Mouse (Mus musculus): ENCODE measurements around the gene Cactin.

Gene Cactin

GRCm38 (mm10) chr10:81297845-81298244 lies 23.1 kb upstream of the Cactin start:
- DNase-seq, result no peak

DNA sequence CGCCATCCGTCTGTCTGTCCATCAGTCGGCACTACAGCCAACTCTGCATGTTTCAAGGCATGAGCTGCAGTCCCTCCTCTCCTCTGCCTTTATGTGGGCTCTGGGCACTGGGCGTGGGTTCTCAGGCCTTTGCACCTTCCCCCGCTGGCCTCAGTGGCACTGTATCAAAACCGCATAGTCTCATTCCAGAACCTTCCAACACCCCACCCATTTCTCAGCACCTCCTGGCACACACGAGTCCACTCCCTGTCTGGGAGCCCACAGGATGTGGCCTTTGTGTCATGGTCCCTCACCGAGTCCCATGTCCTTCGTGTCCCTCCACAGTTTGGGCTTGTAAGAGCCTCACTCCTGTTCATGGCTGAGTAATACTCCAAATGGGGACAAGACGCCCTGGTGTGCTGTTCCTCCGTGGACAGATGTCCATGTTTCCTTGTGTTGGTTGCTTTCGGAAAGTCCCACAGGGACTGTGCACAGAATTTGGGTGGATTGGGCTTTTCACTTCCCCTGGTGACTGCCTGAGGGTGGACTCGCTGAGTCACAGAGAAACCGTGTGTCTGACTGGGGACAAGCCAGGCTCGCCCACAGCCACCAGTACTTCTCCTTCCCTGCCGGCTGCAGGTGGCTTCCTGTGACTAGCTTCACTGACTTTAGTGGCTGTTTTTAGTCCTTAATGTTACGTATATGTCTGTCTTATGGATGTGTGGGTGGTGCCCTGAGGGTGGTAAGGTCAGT lies 22.4 kb upstream of the Cactin start:
- DNase-seq, result peak in 1 of 2 experiments; percentile 32

GRCm38 (mm10) chr10:81299585-81300351 lies 21.1 kb upstream of the Cactin start:
- peak; percentile 39 to 48 for DNase-seq

- peak in 1 of 2 experiments; percentile 42 for DNase-seq
These were observed 20.5 kb upstream of the Cactin start for GRCm38 (mm10) chr10:81300352-81300907.

GRCm38 (mm10) chr10:81301321-81301720 lies 19.6 kb upstream of the Cactin start:
- peak; percentile 85 to 87 for DNase-seq

- peak; percentile 61 to 63 for DNase-seq
These were observed 18.6 kb upstream of the Cactin start for GRCm38 (mm10) chr10:81302288-81302687.

DNA sequence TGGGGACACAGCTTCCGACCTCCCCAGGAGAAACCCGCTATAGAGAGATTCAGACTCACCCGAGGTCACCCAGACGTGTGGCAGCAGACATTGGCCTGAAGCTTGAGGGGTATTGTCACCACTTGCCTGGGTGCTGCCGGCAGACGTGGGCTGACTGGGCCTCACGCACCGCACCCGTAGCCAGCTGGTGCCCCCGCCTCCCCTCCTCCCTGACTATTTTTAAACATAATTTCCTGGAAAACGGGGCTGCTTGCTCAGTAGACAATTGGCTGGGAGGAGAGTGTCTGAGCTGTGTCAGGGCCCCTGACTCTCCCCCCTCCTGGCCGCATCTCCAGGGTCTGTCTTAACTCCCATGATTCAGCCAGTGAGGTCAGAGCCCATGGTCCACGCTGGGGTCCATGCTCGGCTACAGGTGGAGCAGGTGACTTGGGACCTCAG lies 18.1 kb upstream of the Cactin start:
- DNase-seq, result peak in 1 of 2 experiments; percentile 68

GRCm38 (mm10) chr10:81303258-81303657 lies 17.6 kb upstream of the Cactin start:
- no peak for DNase-seq

DNA sequence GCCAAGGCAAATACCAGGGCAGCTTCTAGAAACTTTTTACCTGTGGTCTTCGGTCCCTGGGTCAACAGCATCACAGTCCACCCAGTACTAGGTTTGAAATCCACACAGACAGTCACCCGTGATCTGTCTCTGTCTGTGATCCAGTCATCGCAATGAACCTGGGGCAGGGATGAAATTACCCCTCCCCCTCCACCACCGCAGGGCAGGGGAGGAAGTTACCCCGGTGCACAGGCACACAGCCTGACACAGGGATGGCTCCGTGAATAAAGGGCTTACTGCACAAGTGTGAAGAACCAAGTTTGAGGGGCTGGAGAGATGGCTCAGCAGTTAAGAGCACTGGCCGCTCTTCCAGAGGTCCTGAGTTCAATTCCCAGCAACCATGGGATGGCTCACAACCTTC lies 17.1 kb upstream of the Cactin start:
- DNase-seq, result no peak

- peak; percentile 78 to 83 for DNase-seq
These were observed 16.2 kb upstream of the Cactin start for GRCm38 (mm10) chr10:81304597-81305238.

DNA sequence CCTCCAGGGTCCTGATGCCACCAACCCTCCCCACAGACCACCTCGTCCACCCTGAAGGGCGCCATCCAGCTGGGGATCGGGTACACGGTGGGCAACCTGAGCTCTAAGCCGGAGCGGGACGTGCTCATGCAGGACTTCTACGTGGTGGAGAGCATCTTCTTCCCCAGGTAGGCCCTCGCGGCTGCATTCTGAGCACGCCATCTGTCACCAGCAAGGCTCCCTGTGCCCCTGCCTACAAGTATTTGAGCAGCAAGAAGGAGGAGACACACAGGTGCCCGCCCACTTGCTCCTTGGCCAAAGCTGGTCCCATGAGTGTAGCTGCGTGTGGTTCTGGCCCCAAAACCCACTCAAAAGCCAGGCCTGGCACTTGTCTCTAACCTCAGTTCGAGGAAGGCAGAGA lies 15.2 kb upstream of the Cactin start:
- DNase-seq, result peak; percentile 74 to 78

DNA sequence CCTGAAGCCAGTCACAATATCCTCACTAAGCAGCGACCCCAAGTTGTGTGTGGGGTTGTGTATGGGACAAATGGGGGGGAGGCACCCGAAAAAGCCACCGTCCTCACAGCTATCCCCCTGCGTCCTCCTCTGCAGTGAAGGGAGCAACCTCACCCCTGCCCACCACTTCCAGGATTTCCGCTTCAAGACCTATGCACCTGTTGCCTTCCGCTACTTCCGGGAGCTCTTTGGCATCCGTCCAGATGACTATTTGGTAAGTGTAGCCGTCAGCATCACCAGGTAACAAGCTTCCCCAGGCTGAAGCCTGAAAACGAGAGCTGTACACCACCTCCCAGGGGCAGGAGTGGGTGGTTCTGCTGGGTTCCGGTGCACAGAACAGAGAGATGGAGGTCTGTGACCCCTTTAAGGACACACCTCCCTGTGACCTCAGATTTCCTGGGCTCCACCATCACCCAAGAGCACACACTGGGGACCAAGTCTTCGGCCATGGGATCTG lies 14.7 kb upstream of the Cactin start:
- DNase-seq, result no peak

- DNase-seq, result no peak
These were observed 13.8 kb upstream of the Cactin start for GRCm38 (mm10) chr10:81306837-81307682.

DNA sequence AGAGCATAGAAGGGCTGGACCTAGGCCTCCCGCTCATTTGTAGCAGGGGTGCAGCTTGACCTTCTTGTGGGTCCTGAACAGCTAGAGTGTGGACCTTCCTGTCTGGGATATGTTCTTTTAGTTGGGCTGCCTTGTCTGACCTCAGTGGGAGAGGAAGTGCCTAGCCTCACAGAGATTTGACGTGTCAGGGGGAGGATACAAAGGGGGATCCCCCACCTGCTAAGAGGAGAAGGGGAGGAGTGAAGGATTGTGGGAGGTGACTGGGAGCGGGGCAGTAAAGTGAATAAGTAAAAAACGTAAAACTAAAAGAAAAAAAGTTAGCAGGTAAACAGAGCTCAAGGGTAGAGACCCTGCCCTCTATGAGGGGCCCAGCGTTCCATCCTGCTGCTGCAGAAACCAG lies 11.3 kb upstream of the Cactin start:
- no peak for DNase-seq

DNA sequence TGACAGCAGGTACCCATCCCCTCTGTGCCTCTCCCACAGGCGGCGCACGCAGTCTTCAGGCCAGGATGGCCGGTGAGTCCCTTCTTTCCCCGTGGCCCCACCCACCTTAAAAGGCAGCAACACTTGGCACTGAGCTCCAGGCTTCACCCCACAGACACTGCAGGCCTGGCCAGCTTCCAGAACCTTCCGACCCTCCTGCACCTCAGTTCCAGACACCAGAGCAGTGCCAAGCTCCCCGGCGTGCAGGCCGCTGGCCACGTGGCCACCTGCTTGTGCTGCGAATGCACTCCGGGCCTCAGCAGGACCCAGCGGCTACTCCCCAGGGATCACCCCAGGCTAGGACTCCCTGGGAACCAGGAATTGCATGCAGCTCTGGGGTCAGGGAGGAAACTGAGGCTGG lies 7.3 kb upstream of the Cactin start:
- peak; percentile 25 to 55 for DNase-seq

GRCm38 (mm10) chr10:81314201-81314600 lies 6.7 kb upstream of the Cactin start:
- peak in 1 of 2 experiments; percentile 27 for DNase-seq

- no peak for DNase-seq
These were observed 5.3 kb upstream of the Cactin start for GRCm38 (mm10) chr10:81315587-81315986.

GRCm38 (mm10) chr10:81316338-81317060 lies 4.4 kb upstream of the Cactin start:
- DNase-seq, result peak; percentile 52 to 63

GRCm38 (mm10) chr10:81317273-81317672 lies 3.6 kb upstream of the Cactin start:
- DNase-seq, result peak; percentile 43 to 46

- DNase-seq, result peak; percentile 45 to 71
These were observed 2.1 kb upstream of the Cactin start for GRCm38 (mm10) chr10:81318589-81319329.

GRCm38 (mm10) chr10:81319330-81319699 lies 1.6 kb upstream of the Cactin start:
- peak in 1 of 2 experiments; percentile 53 for DNase-seq
